Mouse (Mus musculus) T-cell, adult 2 months (primary cell): ENCODE results near the gene Fes.
"Not testable (repeated sequence)": the region's sequence is repeated elsewhere in the genome, so short reads cannot be mapped to it uniquely, and the experiment has no call there.

Source experiments
- DNase-seq: peaks from one replicate; pipeline ENCODE4 v3.0.0; 2022; ENCODE audit warnings: low spot score

Gene Fes

GRCm38 (mm10) chr7:80404101-80404894, 16.6 kb upstream of the Fes start:
- DNase-seq: peak; percentile 61

- no peak for DNase-seq
Observed at GRCm38 (mm10) chr7:80403551-80403950, 15.8 kb upstream of the Fes start.

GRCm38 (mm10) chr7:80402651-80403321, 15.0 kb upstream of the Fes start:
- peak; percentile 47 for DNase-seq

GRCm38 (mm10) chr7:80401860-80402641, 14.3 kb upstream of the Fes start:
- DNase-seq: peak; percentile 40

- DNase-seq: no peak
Observed at GRCm38 (mm10) chr7:80401041-80401859, 13.5 kb upstream of the Fes start.

- DNase-seq: no peak
Observed at GRCm38 (mm10) chr7:80400571-80400970, 12.8 kb upstream of the Fes start.

- no peak for DNase-seq
Observed at GRCm38 (mm10) chr7:80400099-80400498, 12.4 kb upstream of the Fes start.

- no peak for DNase-seq
Observed at GRCm38 (mm10) chr7:80398654-80399444, 11.1 kb upstream of the Fes start.

- no peak for DNase-seq
Observed at GRCm38 (mm10) chr7:80397986-80398385, 10.2 kb upstream of the Fes start.

GRCm38 (mm10) chr7:80396427-80396826, 8.7 kb upstream of the Fes start:
- not testable (repeated sequence) for DNase-seq

GRCm38 (mm10) chr7:80394600-80394999, 6.9 kb upstream of the Fes start:
- DNase-seq: no peak

- DNase-seq: no peak
Observed at GRCm38 (mm10) chr7:80392119-80392518, 4.4 kb upstream of the Fes start.

- DNase-seq: no peak
Observed at GRCm38 (mm10) chr7:80387033-80387632, 613 bp downstream of the Fes start.

- DNase-seq: peak; percentile 76
Observed at GRCm38 (mm10) chr7:80386235-80386930, 1.4 kb downstream of the Fes start.

GRCm38 (mm10) chr7:80382919-80383318, 4.8 kb downstream of the Fes start:
- no peak for DNase-seq

GRCm38 (mm10) chr7:80379531-80379930, 8.2 kb downstream of the Fes start:
- peak; percentile 38 for DNase-seq

- peak; percentile 68 for DNase-seq
Observed at GRCm38 (mm10) chr7:80377471-80377870, 10.3 kb downstream of the Fes start.

- DNase-seq: no peak
Observed at GRCm38 (mm10) chr7:80376192-80376591, 11.6 kb downstream of the Fes start.

GRCm38 (mm10) chr7:80375376-80376039, 12.2 kb downstream of the Fes start:
- no peak for DNase-seq
